Mouse (Mus musculus): ENCODE data around the gene Gm11011. TPM values are rescaled to one million over a fixed set of nuclear protein-coding genes. Genes with fewer than 3 reads are reported as not detected.
"Not testable (repeated sequence)": the region's sequence is repeated elsewhere in the genome, so short reads cannot be mapped to it uniquely, and the experiment has no call there.

The Gm11011 gene
- total RNA-seq (2021), result not detected
- long read RNA-seq, experiment 1, result 0 reads
- long read RNA-seq, experiment 2, result 0 reads

DNA sequence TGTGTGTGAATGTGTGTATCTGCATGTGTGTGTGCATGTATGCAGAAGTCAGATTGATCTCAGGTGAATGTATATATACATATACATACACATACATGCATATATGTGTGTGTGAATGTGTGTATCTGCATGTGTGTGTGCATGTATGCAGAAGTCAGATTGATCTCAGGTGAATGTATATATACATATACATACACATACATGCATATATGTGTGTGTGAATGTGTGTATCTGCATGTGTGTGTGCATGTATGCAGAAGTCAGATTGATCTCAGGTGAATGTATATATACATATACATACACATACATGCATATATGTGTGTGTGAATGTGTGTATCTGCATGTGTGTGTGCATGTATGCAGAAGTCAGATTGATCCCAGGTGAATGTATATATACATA, at the start of gene Gm11011:
Gene Gm11011 (minus strand): TSS at position 101 of the 400 bp plus-strand sequence.
- not testable (repeated sequence) for DNase-seq (ENCODE audit: low spot score in 2 of 2)

DNA sequence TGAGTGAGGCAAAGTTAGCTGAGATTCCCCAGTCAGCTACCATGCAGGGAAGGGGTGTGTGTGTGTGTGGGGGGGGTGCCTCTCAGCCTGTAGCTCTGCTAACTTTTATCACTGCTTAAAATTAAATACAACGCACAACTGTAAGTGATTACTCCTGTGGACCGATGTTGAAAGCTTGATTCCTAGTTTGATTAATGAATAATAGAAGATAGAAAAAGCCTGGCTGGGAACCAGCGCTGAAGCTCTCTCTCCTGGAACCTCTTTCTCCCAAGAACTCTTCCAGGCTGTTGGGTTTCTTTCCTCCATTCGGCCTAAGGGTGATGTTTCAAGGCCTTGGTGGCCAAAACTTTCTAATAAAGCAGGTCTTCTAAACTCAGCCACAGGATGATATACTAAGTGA, 48.9 kb upstream of the Gm11011 start:
- no peak for DNase-seq (ENCODE audit: low spot score in 2 of 2)

DNA sequence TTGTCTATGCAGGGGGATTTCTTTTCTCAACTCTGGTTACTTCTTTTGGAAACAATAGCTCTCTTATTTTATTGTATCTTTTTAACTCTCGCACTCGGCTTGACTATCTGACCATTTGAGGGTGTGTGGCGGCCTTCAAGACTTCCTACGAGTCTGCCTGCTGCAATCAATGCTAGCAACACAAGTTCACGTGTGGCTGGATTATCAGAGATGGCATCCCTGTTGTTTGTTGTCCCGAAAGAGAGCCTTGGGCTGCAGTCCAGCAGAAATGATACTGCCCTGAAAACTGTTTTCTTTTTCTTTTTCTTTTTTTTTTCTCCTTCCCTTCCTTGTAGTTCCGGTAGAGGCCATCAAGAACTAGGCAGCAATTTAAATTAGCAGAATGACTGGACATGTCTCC, 47.9 kb upstream of the Gm11011 start:
- DNase-seq (ENCODE audit: low spot score in 2 of 2), result no peak

DNA sequence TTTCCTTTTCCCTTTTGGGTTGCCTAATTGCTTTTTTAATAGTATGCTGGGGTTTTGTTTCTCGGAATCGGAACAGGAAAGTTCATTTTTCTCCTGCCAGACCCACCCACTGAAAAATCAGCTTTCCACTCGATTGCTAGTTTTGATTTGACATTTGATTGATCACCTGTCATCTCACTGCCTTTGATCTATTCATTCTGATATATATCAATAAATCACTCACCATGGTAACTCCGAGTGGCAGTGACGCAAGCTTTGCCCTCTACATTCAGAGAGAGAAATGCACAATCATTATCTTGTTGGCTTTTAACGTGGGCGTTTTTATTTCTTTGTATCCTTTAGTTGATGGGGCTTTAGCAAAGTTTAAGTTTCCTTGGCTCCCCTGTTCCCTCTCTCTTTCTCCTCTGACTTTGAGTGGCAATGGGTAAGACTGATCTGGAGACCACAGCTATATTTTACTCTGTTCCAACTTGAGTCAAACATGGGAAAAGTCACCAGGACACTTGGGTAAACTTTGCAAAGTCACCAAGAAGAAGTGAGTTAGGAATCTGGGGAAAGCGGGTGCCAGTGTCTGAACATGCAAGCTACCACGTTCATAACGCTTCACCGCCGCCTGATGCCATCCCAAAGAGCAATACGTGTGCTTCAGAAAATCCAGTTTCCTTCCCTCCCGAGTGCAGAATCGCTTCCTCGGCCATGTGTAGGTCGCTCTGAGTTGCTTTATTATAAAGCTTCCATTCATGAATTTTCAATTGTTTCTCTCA, 47.3 kb upstream of the Gm11011 start:
- no peak for DNase-seq (ENCODE audit: low spot score in 2 of 2)

DNA sequence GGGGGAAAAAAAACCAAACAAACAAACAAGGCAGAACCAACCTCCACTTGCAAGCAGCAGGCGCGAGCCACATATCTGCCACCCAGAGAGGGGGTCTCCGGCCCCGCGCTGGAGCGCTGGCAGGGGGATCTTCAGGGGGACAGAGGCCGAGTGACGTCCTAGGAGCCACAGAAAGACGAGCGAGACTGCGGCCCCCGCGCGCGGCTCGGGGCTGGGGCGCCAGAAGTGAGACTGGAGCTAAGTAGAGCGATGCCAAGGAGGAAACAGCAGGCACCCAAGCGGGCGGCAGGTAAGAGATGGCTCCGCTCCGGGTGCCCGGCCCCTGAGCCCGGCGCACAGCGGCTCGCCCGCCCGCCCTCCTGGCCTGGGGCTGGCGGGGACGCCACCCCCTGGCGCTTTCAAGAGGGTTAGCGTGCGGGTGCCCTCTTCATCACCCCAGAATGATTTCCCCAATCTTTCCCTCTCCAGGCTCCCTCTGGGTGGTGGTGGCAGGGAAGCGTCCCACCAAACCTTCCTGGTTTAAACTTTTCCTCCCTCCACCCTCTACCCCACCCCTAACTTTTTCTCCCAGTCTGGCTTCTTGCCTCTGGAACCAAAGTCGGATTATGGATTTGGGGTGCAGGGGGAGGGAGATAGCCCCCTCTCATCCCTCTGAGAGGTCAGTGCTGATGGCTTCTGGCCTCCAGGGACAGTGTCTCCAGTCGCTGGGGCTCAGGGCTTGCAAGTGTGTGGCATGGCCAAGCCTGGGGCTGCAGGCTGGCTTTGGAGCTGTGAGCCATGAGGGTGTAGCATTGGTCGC, 46.1 kb upstream of the Gm11011 start:
- DNase-seq (ENCODE audit: low spot score in 2 of 2), result peak; percentile 19 to 37

DNA sequence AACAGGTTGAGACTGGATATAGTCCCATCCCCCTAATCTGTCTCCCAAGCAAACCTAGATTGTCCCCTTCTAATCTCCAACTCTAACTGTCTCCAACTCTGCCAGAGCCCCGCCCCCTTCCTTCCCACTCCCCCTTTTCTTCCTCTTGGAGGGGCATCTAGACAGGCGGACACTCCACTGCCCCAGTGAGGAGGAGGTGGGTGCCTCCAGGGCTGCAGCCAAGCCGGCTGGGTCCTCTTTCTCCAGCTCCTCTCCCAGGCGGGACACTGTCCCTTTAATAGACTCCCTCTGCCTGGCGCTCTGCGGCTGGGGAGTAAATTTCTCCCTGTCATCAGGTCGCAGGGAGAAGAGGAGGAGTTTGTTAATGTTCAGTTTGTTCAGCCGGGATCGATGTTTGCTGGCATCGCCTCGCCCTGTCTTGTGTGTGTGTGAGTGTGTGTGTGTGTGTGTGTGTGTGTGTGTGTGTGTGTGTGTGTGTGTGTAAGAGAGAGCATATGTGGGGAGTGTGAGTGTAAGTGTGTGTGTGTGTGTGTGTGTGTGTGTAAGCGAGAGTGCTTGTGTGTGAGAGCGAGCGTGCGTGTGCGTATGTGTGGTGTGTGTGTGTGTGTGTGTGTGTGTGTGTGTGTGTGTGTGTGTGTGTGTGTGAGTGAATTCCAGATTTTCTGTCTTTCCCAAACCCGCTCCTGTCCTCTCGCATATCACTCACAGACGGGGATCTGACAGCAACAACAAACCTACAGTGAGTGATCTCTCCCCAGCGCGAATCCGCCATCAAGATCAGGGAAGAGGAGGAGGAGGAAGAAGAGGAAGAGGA, 45.0 kb upstream of the Gm11011 start, which contains the start of gene Tshz2:
Gene Tshz2 (plus strand): TSS at position 676 of the 814 bp plus-strand sequence.
- peak; percentile 14 to 59 for DNase-seq (ENCODE audit: low spot score in 2 of 2)

DNA sequence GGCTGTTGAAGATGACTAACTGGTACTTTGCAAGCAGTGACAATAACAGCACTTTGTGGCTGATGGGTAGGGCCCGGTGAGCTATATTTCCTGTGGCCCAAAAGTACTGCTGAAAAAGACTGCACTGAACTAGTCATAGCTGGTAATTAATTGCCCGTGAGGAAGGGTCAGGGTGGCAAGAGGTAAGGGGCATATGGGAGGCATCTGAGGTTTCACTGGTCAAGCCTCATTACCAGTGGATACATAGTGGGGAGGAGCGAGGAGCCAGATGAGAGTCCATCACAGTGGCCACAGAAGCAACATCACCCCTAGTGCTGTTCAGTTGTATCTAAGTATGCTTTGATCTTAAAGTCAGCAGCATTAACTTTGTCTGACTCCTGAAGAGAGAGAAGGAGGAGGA, 42.5 kb upstream of the Gm11011 start:
- DNase-seq (ENCODE audit: low spot score in 2 of 2), result no peak

DNA sequence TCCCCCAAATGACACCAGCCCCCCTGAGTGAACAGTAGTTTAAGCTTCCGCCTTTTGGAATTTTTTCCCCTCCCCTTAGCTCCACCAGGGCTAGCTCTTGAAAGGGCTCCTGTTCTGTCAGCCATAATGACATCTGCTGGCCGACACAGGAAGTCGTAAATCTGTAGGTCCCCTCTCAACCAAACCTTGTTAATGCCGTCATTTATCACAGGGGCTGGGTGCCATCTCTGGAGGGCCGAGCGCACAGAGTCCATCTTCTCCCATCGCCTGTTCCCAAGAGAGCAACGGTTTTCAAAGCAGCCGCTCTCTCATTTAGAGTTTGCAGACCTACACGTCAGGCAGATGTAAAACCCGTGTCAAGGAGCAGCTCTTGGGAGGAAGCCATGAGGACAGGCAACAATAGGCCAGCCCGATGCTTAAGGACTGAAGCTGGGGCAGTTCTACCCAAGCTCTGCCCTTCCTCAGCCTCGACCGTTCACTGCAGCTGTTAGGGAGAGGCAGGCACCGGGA, 33.7 kb upstream of the Gm11011 start:
- DNase-seq (ENCODE audit: low spot score in 2 of 2), result no peak

DNA sequence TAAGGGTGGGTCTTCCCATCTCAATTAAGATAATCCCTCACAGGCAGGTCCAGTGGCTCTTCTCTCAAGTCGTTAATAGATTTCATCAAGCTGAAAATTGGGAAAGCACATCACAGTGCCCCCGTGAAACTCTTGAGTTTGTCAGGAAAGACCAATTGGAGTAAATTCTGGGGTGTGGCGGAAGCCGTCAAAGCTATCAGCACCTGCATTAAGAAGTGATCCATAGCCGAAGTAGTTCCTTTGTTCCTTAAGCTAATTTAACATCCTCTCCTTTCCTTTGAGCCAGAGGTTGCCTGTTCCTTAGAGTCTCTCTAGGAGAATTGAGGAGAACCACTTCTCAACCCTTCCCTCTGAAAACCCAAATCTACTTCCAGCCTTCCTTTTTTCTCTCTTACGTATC, 28.5 kb upstream of the Gm11011 start:
- no peak for DNase-seq (ENCODE audit: low spot score in 2 of 2)

DNA sequence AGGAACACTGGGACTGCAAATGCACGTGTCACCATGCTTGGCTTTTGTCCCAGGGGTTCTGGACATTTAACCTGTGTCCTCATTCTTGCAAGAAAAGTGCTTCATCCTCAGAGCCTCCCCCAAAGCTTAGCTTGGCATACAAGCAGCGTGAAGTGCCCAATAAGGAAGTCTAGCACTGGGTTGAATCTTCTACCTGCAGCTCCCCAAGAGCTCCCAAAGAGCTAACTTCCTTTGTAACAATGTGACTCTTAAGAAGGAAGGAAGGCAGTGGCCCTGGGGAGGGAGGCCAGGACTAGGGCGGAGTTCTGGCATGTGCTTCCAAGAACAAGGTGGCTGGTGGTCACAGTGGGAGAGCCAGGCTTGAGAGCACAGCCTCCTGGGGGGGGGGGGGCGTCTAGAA, 27.1 kb upstream of the Gm11011 start:
- DNase-seq (ENCODE audit: low spot score in 2 of 2), result no peak

DNA sequence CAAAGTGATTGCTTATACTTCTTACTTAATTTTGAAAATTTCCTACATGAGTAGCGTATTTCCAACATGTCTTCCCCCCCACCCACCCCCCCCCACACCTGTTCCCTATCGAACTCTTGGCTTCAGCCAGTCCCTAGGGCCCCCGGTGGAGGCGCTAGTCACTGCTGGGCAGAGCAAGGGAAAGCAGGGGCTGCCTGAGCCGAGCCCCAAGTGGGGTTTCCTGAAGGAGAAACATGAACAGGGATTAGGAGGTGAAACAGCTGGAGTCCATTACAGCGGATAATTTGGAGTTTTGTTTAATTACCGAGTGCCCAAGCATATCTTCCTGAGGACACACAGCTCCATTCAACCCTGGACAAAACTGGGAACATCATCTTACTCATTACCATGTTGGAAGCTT, 24.0 kb upstream of the Gm11011 start:
- DNase-seq (ENCODE audit: low spot score in 2 of 2), result no peak

DNA sequence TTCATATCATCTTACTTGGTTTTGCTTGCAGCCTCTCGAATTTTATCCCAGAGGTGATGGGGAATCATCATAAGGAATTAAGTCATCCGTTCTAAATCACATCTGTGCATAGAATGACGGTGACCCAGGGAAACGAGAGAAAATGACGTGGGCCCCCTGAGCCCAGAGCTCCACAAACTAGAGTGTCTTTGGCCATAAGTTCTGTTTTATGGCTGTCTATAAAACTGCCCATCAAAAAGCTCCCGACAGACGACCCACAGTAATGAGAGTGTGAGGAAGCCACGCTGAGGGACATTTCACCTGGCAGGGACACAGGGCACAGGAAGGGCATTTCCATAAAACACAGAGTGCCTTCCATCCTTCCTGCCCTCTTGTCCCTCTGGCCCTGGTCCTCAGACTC, 23.3 kb upstream of the Gm11011 start:
- no peak for DNase-seq (ENCODE audit: low spot score in 2 of 2)

DNA sequence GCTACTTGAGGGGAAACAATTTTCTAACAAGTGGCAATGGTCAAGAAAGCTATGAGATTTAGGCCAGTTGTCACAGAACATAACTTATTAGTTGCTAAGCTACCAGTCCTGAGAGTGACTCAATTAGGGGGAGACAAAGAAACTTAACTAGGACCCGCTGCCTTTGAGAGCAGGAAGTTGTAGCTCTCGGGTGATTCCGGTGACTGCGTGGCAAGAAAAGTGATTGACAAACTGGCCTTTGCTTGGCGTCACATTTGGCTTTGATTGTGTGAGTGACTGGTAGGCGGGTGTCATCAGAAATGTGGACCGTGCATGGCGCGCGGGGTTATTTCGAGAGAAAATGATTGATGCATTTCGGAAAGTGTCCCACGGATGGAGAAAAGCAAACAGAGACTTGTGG, 22.4 kb upstream of the Gm11011 start:
- no peak for DNase-seq (ENCODE audit: low spot score in 2 of 2)

DNA sequence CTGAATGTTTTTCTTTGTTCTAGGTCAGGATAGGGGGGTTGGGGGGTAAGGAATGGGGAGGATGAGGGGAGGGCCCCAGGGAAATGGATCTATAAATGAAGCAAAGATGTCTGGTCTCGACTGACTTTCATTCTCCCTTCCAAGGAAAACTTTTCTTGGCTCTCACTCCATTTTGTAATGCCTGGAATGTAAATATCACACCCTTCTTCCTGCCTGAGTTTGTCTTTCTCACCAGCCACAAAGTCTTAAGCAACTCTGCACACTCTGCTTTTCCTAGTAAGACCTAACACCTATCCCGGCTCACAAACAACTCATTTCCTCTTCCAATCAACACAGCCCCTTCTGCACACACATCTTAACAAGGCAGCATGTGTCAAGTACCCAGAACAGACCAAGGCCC, 20.2 kb upstream of the Gm11011 start:
- DNase-seq (ENCODE audit: low spot score in 2 of 2), result no peak

DNA sequence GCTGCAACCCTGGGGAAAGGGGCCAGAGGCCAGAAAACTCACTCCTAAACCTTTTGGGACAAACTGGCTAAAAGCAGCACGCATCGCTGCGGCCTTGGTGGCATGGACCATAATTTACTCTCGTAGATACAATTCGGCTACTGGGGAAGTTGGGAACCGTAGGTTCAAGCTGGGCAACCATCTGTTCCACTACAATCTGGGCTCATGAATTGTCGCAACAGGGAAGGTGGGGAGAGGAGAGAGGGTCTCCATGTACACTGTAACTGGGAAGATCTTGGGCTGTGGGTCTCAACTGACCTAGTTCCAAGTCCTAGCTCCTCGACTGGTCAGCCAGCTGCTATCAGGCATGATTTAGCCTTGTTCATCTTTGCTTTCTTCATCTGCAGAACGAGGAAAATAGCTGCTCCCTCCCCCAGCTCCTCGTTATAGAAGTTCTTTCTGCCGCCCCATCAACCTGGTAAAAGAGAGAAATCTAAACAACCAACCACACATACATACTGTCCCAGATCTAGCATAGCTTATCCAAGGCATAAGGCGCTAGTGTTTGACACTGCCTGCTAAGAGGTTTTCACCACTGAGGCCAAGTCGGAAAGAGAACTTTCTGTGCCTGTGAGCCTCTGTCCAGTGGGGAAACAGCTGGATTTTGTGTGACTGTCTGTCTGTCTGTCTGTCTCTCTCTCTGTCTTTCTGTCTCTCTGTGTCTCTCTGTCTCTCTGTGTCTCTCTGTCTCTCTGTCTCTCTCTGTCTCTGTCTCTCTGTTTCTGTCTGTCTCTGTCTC, 19.5 kb upstream of the Gm11011 start:
- DNase-seq (ENCODE audit: low spot score in 2 of 2), result no peak

DNA sequence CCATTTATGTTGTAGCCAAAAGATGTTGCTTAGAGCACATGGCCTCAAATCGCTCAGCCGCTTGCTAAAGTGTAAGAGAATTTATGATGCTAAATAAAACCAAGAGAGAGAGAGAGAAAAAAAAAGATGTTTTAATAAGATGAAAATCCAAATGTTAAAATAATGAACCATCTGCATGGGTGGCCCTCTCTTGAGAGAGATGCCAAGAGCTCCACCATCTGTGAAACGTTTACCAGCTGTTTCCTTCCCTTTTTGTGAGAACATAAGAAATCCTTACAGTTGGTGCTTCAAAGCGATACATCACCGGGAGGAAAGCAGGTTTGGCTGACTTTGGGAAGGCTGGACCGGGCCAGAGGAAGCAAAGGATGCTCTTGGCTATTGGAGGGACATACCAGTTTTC, 12.6 kb upstream of the Gm11011 start:
- DNase-seq (ENCODE audit: low spot score in 2 of 2), result no peak

DNA sequence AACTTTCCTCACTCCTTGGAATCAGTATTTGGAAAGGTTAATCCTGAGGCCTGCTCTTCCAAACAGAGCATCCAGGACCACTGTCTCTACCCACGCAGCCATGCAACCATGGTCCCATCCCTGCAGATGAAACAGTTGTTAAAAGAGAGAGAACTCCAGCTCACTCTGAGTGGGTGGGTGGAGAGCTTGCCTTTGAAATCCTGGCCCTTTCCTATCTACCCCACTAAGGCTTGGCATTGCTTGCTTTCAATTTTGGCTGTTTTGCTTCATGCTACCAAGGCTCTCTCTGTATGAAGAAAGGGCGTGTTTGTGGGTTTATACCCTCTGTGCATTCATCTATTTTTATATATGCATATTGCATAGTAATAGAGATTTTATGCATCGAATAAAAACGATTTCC, 12.0 kb upstream of the Gm11011 start:
- DNase-seq (ENCODE audit: low spot score in 2 of 2), result no peak

DNA sequence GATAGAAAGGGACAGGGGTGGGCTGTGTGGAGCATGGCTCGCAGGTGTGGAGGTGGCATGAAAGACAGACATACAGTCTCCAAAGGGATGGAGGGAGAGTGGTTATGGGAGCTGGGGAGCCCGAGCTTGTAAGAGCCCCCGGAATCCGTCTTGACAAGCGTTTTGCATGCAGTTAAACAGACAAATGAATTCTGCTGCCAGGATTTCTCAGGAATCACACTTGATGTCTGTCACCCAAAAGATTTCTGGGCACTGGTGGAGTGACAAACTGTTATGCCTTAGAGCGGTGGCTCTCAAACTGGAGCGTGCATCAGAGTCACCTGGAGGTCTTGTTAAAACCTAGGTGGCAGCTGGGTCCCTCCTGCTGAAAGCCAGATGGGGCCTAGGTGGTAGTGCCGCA, 10.4 kb upstream of the Gm11011 start:
- no peak for DNase-seq (ENCODE audit: low spot score in 2 of 2)

DNA sequence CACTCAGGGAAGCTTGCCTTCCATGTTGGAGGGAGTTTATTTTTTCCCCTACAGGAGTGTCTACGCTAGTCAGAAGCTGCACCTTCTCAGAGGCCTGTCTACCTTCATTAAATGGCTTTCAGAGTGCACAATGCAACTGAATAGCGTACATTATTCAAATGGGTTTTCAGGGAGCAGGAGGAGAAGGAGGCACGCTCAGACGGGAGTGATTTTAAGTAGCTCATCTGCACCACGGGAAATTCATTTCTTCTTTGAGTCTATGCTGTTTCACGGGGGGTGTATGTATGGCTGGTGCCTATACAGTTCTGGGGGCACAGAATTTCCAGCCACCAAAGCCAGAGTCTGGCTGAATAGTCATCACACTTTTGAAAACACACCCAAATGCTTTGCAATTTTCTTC, 9.8 kb upstream of the Gm11011 start:
- no peak for DNase-seq (ENCODE audit: low spot score in 2 of 2)

DNA sequence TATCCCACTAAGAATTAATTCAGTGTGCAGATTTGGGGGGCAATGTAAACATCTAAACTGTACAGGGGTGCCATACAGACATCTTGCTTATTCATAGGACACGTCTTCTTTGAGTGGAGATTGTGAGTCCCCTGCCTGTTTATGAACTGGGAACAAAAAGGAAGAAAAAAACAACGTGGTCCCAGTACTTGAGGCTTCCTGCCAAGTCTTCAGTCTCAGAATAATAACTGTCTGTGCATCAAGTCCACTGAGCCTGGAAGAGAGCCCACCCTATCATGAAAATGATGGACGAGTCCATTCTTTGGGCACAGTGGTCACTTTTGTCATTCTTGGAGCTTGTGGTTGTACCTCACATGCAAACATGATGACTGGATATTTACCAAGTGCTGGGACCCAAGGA, 6.2 kb upstream of the Gm11011 start:
- DNase-seq (ENCODE audit: low spot score in 2 of 2), result no peak

DNA sequence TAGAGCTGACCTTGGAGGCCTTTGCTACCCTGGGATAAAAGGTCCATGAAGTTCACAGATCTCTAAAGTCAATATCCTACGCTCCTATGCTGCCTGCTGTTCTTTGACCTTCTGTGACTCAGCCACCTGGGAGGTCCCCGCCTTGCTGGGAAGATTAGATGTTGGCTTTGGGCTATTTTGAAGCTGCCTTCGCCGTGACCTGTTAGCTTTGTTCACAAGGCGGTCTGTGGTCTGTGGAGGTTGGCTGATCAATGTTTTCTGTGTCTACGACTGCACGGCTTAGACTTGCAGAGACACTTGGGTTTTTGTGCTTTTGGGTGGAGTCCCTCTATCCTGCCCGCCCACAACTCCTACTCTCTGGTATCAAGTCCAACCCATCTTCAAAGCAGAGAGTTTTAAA, 2.9 kb upstream of the Gm11011 start:
- no peak for DNase-seq (ENCODE audit: low spot score in 2 of 2)

Data from adrenal gland, postnatal 4 days (tissue).